Mouse (Mus musculus): ENCODE measurements around the gene Pitpnm1. TPM values are rescaled to one million over a fixed set of nuclear protein-coding genes. Genes with fewer than 3 reads are reported as not detected.

Pitpnm1 gene
- total RNA-seq, 2 experiments from 2014 or later, result 25.0 to 26.4 TPM

GRCm38 (mm10) chr19:4149764-4150461 is 50.1 kb downstream of the Pitpnm1 start:
- DNase-seq, result no peak
- intact Hi-C loops (cut with DNase I), result loop anchor here (2.0 kb wide), 1 partner anchor 13 kb away; the partner anchor contains the start of gene Rps6kb2

- no peak for DNase-seq
- intact Hi-C loops (cut with DNase I), result no loop called here
These were observed 51.0 kb downstream of the Pitpnm1 start for GRCm38 (mm10) chr19:4150567-4151487.

GRCm38 (mm10) chr19:4151488-4151860 is 51.7 kb downstream of the Pitpnm1 start:
- intact Hi-C loops (cut with DNase I), result no loop called here

GRCm38 (mm10) chr19:4151898-4152297 is 52.1 kb downstream of the Pitpnm1 start:
- intact Hi-C loops (cut with DNase I), result no loop called here
- DNase-seq, result no peak

More at GRCm38 (mm10) chr19:4151488-4151860, 51.7 kb downstream of the Pitpnm1 start:
- no peak for DNase-seq

- no peak for DNase-seq
- intact Hi-C loops (cut with DNase I), result no loop called here
These were observed 52.8 kb downstream of the Pitpnm1 start for GRCm38 (mm10) chr19:4152445-4153231.

- intact Hi-C loops (cut with DNase I), result no loop called here
- DNase-seq, result peak in 1 of 2 experiments; percentile 57
These were observed 53.4 kb downstream of the Pitpnm1 start, which contains the start of gene Ptprcap for GRCm38 (mm10) chr19:4153232-4153654. TSS of gene Ptprcap (plus strand) at chr19:4153604.

GRCm38 (mm10) chr19:4154437-4155222 is 54.8 kb downstream of the Pitpnm1 start:
- DNase-seq, result no peak
- intact Hi-C loops (cut with DNase I), result no loop called here

GRCm38 (mm10) chr19:4155223-4156072 is 55.6 kb downstream of the Pitpnm1 start:
- intact Hi-C loops (cut with DNase I), result no loop called here
- no peak for DNase-seq

GRCm38 (mm10) chr19:4156073-4156579 is 56.3 kb downstream of the Pitpnm1 start:
- intact Hi-C loops (cut with DNase I), result no loop called here
- no peak for DNase-seq

- intact Hi-C loops (cut with DNase I), result no loop called here
- no peak for DNase-seq
These were observed 57.0 kb downstream of the Pitpnm1 start for GRCm38 (mm10) chr19:4156771-4157170.

- intact Hi-C loops (cut with DNase I), result no loop called here
- no peak for DNase-seq
These were observed 59.3 kb downstream of the Pitpnm1 start for GRCm38 (mm10) chr19:4159049-4159448.

GRCm38 (mm10) chr19:4162646-4163542 is 63.1 kb downstream of the Pitpnm1 start, which contains the start of gene Rps6kb2:
TSS of gene Rps6kb2 (minus strand) at chr19:4163354.
- intact Hi-C loops (cut with DNase I), result loop anchor here (2.0 to 5.0 kb wide), 2 partner anchors 14 to 34 kb away; partner anchors contain the start of gene Coro1b
- DNase-seq, result peak; percentile 95 to 97

GRCm38 (mm10) chr19:4163543-4163887 is 63.7 kb downstream of the Pitpnm1 start:
- DNase-seq, result no peak
- intact Hi-C loops (cut with DNase I), result loop anchor here (2.0 to 5.0 kb wide), 2 partner anchors 15 to 34 kb away; partner anchors contain the start of gene Coro1b

Measured in heart, postnatal 14 days (tissue).